Mouse (Mus musculus): ENCODE data around the gene Mettl22. TPM values are rescaled to one million over a fixed set of nuclear protein-coding genes. Genes with fewer than 3 reads are reported as not detected.

Gene Mettl22
- 42.5 TPM for polyA plus RNA-seq (2017; shearing (Covaris generic))

GRCm38 (mm10) chr16:8470603-8471481 is at the start of gene Mettl22:
Gene Mettl22 (plus strand): TSS chr16:8470788.

GRCm38 (mm10) chr16:8424971-8425330 is 45.6 kb upstream of the Mettl22 start, which contains the start of gene Tmem114:
Gene Tmem114 (minus strand): TSS chr16:8425136.

GRCm38 (mm10) chr16:8513236-8513906 is 42.8 kb downstream of the Mettl22 start, which contains the start of gene Abat:
Gene Abat (plus strand): TSS chr16:8513429.

Other genes starting within 250 kb of the Mettl22 start
- gene Tmem114, start 45.7 kb upstream of the Mettl22 start, polyA plus RNA-seq (2017; shearing (Covaris generic)), result not detected
- gene Abat, start 42.6 kb downstream of the Mettl22 start, polyA plus RNA-seq (2017; shearing (Covaris generic)), result 0.77 TPM
- gene Pmm2, start 166.9 kb downstream of the Mettl22 start, polyA plus RNA-seq (2017; shearing (Covaris generic)), result 121 TPM
- 21.1 TPM for gene Tmem186, start 166.9 kb downstream of the Mettl22 start, polyA plus RNA-seq (2017; shearing (Covaris generic))
- gene Carhsp1, start 201.4 kb downstream of the Mettl22 start, polyA plus RNA-seq (2017; shearing (Covaris generic)), result 24.1 TPM
- not detected for gene Gm5767, start 210.0 kb downstream of the Mettl22 start, polyA plus RNA-seq (2017; shearing (Covaris generic))